20 mouse cellular contexts compared by ENCODE assay signal in the genomic region with DNA sequence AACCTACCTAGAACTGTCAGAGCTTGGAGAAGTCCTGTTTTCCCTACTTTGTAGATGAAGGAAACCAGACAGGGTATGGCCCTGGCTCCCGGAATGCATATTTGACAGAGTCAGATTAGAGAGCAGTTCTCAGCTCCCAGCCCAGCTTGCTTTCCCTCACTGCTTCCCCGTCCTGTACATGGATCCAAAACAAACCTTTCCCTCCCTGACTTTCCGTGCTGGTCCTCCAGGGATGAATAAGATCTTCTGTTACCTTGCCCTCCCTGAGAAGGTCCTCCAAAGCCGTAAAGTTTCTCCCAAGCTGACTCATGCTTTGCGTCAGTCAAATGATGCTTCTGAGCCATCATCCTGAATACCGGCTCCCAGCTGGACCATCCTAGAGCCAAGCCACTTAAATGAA.
DNase-seq lines count a peak whose midpoint lies in the region; ATAC-seq lines count a peak whose summit lies in the region.
"Had no signal": no experiment of that assay in that cellular context is flagged by ENCODE, and none has a peak within 500 bp of the region (broad histone marks: within the 10 kb centered on the region; RNA-seq: fewer than 3 reads in every experiment).

No protein-coding gene starts in this region.

- H3K4me3 ChIP-seq in heart, embryonic 16.5 days (ENCODE audit: low read length), result no peak overlapping the region
- H3K4me3 ChIP-seq in stomach, embryonic 14.5 days (ENCODE audit: low read depth, low read length), result no peak overlapping the region
- H3K4me3 ChIP-seq in hindbrain, embryonic 12.5 days, result no peak overlapping the region
- H3K4me3 ChIP-seq: layer of hippocampus, adult 2 months; liver, embryonic 13.5 days; midbrain, embryonic 10.5 days; stomach, embryonic 15.5 days had no signal

- peak; percentile 43 to 67 for DNase-seq in heart, adult 18-20 months
- DNase-seq in heart, postnatal 14 days, result no peak
- DNase-seq in NIH3T3 (ENCODE audit: low read depth), result peak; percentile 60
- DNase-seq in layer of hippocampus, adult 18-20 months (ENCODE audit: low spot score in 2 of 2), result no peak
- no peak for DNase-seq in cerebellum, postnatal 4 days (ENCODE audit: low spot score in 2 of 2)
- DNase-seq: adrenal gland, adult 8-10 months; cerebellum, adult 11-12 months; kidney, adult 8-10 months; liver, embryonic 13.5 days; retina, postnatal 1 day; thymus, postnatal 14 days had no signal

- no peak overlapping the region for H3K9ac ChIP-seq in heart, embryonic 16.5 days (ENCODE audit: low read length)
- H3K9ac ChIP-seq in stomach, embryonic 14.5 days (replicated peaks; ENCODE audit: low read depth, low read length), result no peak overlapping the region
- no peak overlapping the region for H3K9ac ChIP-seq in hindbrain, embryonic 12.5 days
- H3K9ac ChIP-seq: liver, embryonic 13.5 days; stomach, embryonic 15.5 days had no signal

- no peaks in the 10 kb centered on the region for H3K27me3 ChIP-seq in heart, embryonic 16.5 days (ENCODE audit: control insufficient read depth, insufficient read depth, low read length)
- H3K27me3 ChIP-seq in stomach, embryonic 14.5 days (ENCODE audit: control insufficient read depth, insufficient read depth, low read length), result no peaks in the 10 kb centered on the region
- H3K27me3 ChIP-seq in hindbrain, embryonic 12.5 days, result no peaks in the 10 kb centered on the region
- H3K27me3 ChIP-seq: liver, embryonic 13.5 days; stomach, embryonic 15.5 days had no signal

- intact Hi-C loops in heart, postnatal 14 days (cut with DNase I), result no loop called here

- peak; percentile 83 for ATAC-seq in heart, embryonic 16.5 days (replicated peaks; ENCODE audit: extremely low read depth, insufficient read depth, low FRiP score)
- ATAC-seq in stomach, embryonic 14.5 days (ENCODE audit: insufficient number of reproducible peaks, insufficient read depth, low FRiP score, low read depth), result 0 out of 2 replicates have a peak, but pooled peaks have one; percentile 28
- ATAC-seq in hindbrain, embryonic 12.5 days (ENCODE audit: low FRiP score), result no peak
- ATAC-seq: forebrain, embryonic 14.5 days; hindbrain, embryonic 16.5 days had no signal

- no peaks in the 10 kb centered on the region for H3K36me3 ChIP-seq in heart, embryonic 16.5 days (ENCODE audit: control insufficient read depth, insufficient read depth)
- no peaks in the 10 kb centered on the region for H3K36me3 ChIP-seq in stomach, embryonic 14.5 days (ENCODE audit: control insufficient read depth, insufficient read depth, low read length)
- no peaks in the 10 kb centered on the region for H3K36me3 ChIP-seq in hindbrain, embryonic 12.5 days
- H3K36me3 ChIP-seq: G1E; liver, embryonic 13.5 days; midbrain, embryonic 10.5 days; stomach, embryonic 15.5 days had no signal

- peak overlapping the region; percentile 42; the same call in 1 of the 2 replicates for H3K27ac ChIP-seq in heart, embryonic 16.5 days (ENCODE audit: low read length)
- no peak overlapping the region; the same call in 1 of the 2 replicates for H3K27ac ChIP-seq in stomach, embryonic 14.5 days (ENCODE audit: low read length)
- H3K27ac ChIP-seq in hindbrain, embryonic 12.5 days, result no peak overlapping the region
- H3K27ac ChIP-seq: layer of hippocampus, adult 2 months; liver, embryonic 13.5 days; midbrain, embryonic 10.5 days; stomach, embryonic 15.5 days had no signal

- H3K4me2 ChIP-seq in heart, embryonic 16.5 days (ENCODE audit: low read depth, low read length), result no peak overlapping the region
- H3K4me2 ChIP-seq in stomach, embryonic 14.5 days (replicated peaks; ENCODE audit: low read depth, low read length), result no peak overlapping the region
- no peak overlapping the region for H3K4me2 ChIP-seq in hindbrain, embryonic 12.5 days (replicated peaks)
- H3K4me2 ChIP-seq: liver, embryonic 13.5 days; stomach, embryonic 15.5 days had no signal

- WGBS in heart, embryonic 16.5 days, result 38% methylated on average over 6 of the region's 6 CpGs
- WGBS in stomach, embryonic 14.5 days, result 49% methylated on average over 6 of the region's 6 CpGs
- 70% methylated on average over 6 of the region's 6 CpGs for WGBS in hindbrain, embryonic 12.5 days

- no peaks in the 10 kb centered on the region for H3K9me3 ChIP-seq in heart, embryonic 16.5 days (replicated peaks; ENCODE audit: control insufficient read depth, low read length)
- H3K9me3 ChIP-seq in stomach, embryonic 14.5 days (ENCODE audit: control insufficient read depth, low read depth, low read length), result no peaks in the 10 kb centered on the region
- no peaks in the 10 kb centered on the region for H3K9me3 ChIP-seq in hindbrain, embryonic 12.5 days (replicated peaks)
- H3K9me3 ChIP-seq: G1E; liver, embryonic 13.5 days; midbrain, embryonic 10.5 days; stomach, embryonic 15.5 days had no signal

- no peaks in the 10 kb centered on the region for H3K4me1 ChIP-seq in heart, embryonic 16.5 days (ENCODE audit: control insufficient read depth, insufficient read depth, low read length)
- H3K4me1 ChIP-seq in stomach, embryonic 14.5 days (ENCODE audit: control insufficient read depth, insufficient read depth, low read length), result no peaks in the 10 kb centered on the region
- no peaks in the 10 kb centered on the region for H3K4me1 ChIP-seq in hindbrain, embryonic 12.5 days
- H3K4me1 ChIP-seq: liver, embryonic 13.5 days; stomach, embryonic 15.5 days had no signal

Comparison
In these comparisons a context has a peak if more than half of its experiments do, and no peak if none do; other contexts are left out.
1. DNase-seq: peak in heart, adult 18-20 months (2 of 2) and NIH3T3 (single experiment); none in heart, postnatal 14 days (0 of 2), layer of hippocampus, adult 18-20 months (0 of 2) and cerebellum, postnatal 4 days (0 of 2).